In genomic region chr8:103425967-103426366, GRCm38 (mm10) we compare ENCODE assay signal across 15 mouse cellular contexts.
"Had no signal": no experiment of that assay in that cellular context is flagged by ENCODE, and none has a peak within 500 bp of the region (broad histone marks: within the 10 kb centered on the region; RNA-seq: fewer than 3 reads in every experiment).

No protein-coding gene starts in this region.

- H3K9me3 ChIP-seq: neural tube, embryonic 12.5 days; stomach, embryonic 15.5 days had no signal

- H3K36me3 ChIP-seq: neural tube, embryonic 12.5 days; stomach, embryonic 15.5 days had no signal

- H3K9ac ChIP-seq: neural tube, embryonic 12.5 days; stomach, embryonic 15.5 days had no signal

- H3K4me2 ChIP-seq: neural tube, embryonic 12.5 days; stomach, embryonic 15.5 days had no signal

- H3K4me1 ChIP-seq: neural tube, embryonic 12.5 days; stomach, embryonic 15.5 days had no signal

- H3K27ac ChIP-seq: neural tube, embryonic 12.5 days; stomach, embryonic 15.5 days; stomach, postnatal 0 days had no signal

- H3K27me3 ChIP-seq: neural tube, embryonic 12.5 days; stomach, embryonic 15.5 days had no signal

- DNase-seq: retina, postnatal 1 day; right cerebral cortex, adult 18-20 months; right cerebral cortex, postnatal 14 days; right cerebral cortex, postnatal 25 days; right cerebral cortex, postnatal 4 days; spleen, adult 18-20 months; thymus, adult 18-20 months; thymus, adult 2 months; thymus, postnatal 14 days; thymus, postnatal 25 days; thymus, postnatal 36 days; thymus, postnatal 4 days had no signal

- H3K4me3 ChIP-seq: neural tube, embryonic 12.5 days; stomach, embryonic 15.5 days had no signal
